Mouse (Mus musculus): Measurements from ENCODE around the gene Apaf1. TPM values are rescaled to one million over a fixed set of nuclear protein-coding genes. Genes with fewer than 3 reads are reported as not detected.

Apaf1 gene
- polyA plus RNA-seq, 1 experiment from 2014 or later = 14.1 TPM

DNA sequence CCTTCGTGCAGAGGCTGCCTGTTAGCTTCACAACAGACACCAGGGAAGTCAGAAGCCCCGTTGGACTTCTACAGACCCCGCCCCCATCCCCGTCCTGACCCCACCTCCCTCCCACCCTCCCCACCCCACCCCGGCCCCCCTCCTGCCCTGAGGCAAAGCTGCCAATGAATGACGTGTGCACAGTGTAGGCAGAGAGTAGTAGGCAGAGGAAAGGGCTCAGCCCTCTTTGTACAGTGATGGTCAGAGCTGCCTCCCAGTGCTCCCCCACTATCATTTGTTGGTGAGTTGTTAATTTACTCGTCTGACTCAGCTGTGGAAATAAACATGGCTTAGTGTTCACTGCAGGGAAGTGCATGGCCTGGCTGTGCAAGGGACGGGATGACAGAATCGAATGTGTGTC lies 118.1 kb downstream of the Apaf1 start:
- 25% methylated on average over 9 of the region's 9 CpGs for WGBS
- DNase-seq (ENCODE audit: low spot score) = no peak
- Histone ChIP-seq H3K4me1 (replicated peaks; ENCODE audit: insufficient read depth, low read length) (0 out of 2 replicates have a peak, but pooled peaks cover 4% of the 10 kb centered on the region), H3K27me3 (ENCODE audit: insufficient read depth, low read length) (peaks cover 9% of the 10 kb centered on the region), H3K4me2 (ENCODE audit: low read length) (no peak overlapping the region), H3K27ac (no peak overlapping the region), H3K4me3 (replicated peaks; ENCODE audit: low read depth, low read length) (no peak overlapping the region), H3K9me3 (replicated peaks; ENCODE audit: low read length) (no peaks in the 10 kb centered on the region), H3K36me3 (ENCODE audit: insufficient read depth, low read length) (no peaks in the 10 kb centered on the region), H3K9ac (ENCODE audit: low read depth, low read length) (no peak overlapping the region)
- TF ChIP-seq CTCF (IDR thresholded peaks at IDR 0.05; ENCODE audit: low read depth) = no peak
- peak; percentile 47; the same call in 1 of the 2 replicates for ATAC-seq (replicated peaks; ENCODE audit: low FRiP score, low read depth)

DNA sequence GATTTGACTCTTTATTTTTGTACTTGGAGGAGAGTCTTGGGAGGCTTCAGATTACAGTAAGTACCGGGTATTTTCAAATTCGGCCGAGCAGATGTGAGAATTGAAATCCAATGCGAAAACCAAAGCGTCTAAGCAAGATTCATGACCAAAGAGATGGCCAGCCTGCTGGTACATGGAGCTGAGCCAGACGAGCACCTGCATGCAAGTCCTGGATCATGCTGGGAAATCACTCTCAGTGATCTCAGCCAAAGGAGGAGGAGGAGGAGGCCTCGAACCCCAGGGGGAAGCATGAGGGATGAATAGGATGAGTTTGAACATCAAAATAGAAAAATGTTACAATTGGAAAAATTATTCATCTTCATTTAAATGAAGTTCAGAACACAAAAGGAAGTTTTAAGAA lies 122.2 kb downstream of the Apaf1 start:
- no peak overlapping the region for H3K4me3 ChIP-seq (replicated peaks; ENCODE audit: low read depth, low read length)
- no peaks in the 10 kb centered on the region for H3K4me1 ChIP-seq (replicated peaks; ENCODE audit: insufficient read depth, low read length)
- no peak for ATAC-seq (replicated peaks; ENCODE audit: low FRiP score, low read depth)
- no peak for TF ChIP-seq CTCF (IDR thresholded peaks at IDR 0.05; ENCODE audit: low read depth)
- H3K27me3 ChIP-seq (ENCODE audit: insufficient read depth, low read length) = no peaks in the 10 kb centered on the region
- DNase-seq (ENCODE audit: low spot score) = no peak
- WGBS = 56% methylated on average over 7 of the region's 7 CpGs
- H3K9ac ChIP-seq (ENCODE audit: low read depth, low read length) = no peak overlapping the region
- H3K36me3 ChIP-seq (ENCODE audit: insufficient read depth, low read length) = no peaks in the 10 kb centered on the region
- H3K9me3 ChIP-seq (replicated peaks; ENCODE audit: low read length) = no peaks in the 10 kb centered on the region
- no peak overlapping the region for H3K4me2 ChIP-seq (ENCODE audit: low read length)
- no peak overlapping the region for H3K27ac ChIP-seq

DNA sequence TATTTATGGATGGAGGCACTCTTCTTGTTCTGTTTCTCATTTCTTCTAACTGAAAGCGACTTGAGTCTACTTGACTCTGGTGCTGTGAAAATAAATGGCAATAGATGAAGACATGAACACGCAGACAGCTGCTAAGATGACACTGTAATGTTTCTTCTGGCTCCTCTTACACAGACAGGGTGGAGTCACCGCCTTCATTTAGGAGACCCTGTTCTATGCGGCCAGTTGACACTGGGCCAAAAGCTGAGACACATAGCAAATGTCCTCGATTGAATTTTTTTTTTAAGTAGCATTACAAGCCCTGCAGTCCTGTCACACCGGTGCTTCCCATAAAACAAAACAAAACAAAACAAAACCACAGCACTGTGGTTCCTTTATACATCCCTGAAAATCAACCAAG lies 128.7 kb downstream of the Apaf1 start:
- H3K27me3 ChIP-seq (ENCODE audit: insufficient read depth, low read length) = no peaks in the 10 kb centered on the region
- H3K4me3 ChIP-seq (replicated peaks; ENCODE audit: low read depth, low read length) = no peak overlapping the region
- TF ChIP-seq CTCF (IDR thresholded peaks at IDR 0.05; ENCODE audit: low read depth) = no peak
- H3K9ac ChIP-seq (ENCODE audit: low read depth, low read length) = no peak overlapping the region
- H3K4me2 ChIP-seq (ENCODE audit: low read length) = no peak overlapping the region
- no peaks in the 10 kb centered on the region for H3K4me1 ChIP-seq (replicated peaks; ENCODE audit: insufficient read depth, low read length)
- 56% methylated on average over 6 of the region's 6 CpGs for WGBS
- no peak overlapping the region for H3K27ac ChIP-seq
- no peak for ATAC-seq (replicated peaks; ENCODE audit: low FRiP score, low read depth)
- H3K9me3 ChIP-seq (replicated peaks; ENCODE audit: low read length) = no peaks in the 10 kb centered on the region
- H3K36me3 ChIP-seq (ENCODE audit: insufficient read depth, low read length) = no peaks in the 10 kb centered on the region
- DNase-seq (ENCODE audit: low spot score) = no peak

DNA sequence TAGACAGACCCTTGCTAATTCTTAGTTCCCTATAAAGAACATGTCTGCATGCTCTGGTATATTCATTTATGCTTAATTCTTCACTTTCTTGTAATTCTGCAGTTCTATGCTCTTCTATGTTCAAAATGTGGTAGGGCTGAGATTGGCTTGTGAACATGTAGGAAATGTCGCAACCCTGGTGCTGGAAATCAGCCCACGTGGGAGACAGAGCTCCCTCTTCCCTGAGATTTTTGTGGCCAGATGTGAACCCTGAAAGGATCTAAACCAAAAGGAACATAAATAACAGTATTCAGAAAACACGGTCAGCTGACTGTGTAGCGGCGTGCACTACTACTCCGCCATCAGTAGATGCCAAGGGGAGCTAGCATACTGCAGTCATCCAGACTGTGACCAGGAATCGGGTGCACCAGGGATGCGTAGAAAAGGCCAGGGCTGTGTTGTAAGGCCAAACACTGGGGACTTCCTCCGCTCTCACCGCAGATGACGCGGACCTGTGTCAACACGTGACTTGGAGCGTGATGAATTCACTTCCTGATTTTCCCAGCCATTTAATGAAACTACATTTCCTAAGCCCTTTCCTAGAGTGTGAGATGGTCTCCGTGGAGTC lies 129.4 kb downstream of the Apaf1 start:
- no peaks in the 10 kb centered on the region for H3K4me1 ChIP-seq (replicated peaks; ENCODE audit: insufficient read depth, low read length)
- no peak overlapping the region for H3K4me3 ChIP-seq (replicated peaks; ENCODE audit: low read depth, low read length)
- no peak overlapping the region for H3K4me2 ChIP-seq (ENCODE audit: low read length)
- DNase-seq (ENCODE audit: low spot score) = no peak
- no peaks in the 10 kb centered on the region for H3K27me3 ChIP-seq (ENCODE audit: insufficient read depth, low read length)
- WGBS = 86% methylated on average over 15 of the region's 15 CpGs
- H3K36me3 ChIP-seq (ENCODE audit: insufficient read depth, low read length) = no peaks in the 10 kb centered on the region
- no peak overlapping the region for H3K9ac ChIP-seq (ENCODE audit: low read depth, low read length)
- no peak for TF ChIP-seq CTCF (IDR thresholded peaks at IDR 0.05; ENCODE audit: low read depth)
- no peak for ATAC-seq (replicated peaks; ENCODE audit: low FRiP score, low read depth)
- no peaks in the 10 kb centered on the region for H3K9me3 ChIP-seq (replicated peaks; ENCODE audit: low read length)
- H3K27ac ChIP-seq = no peak overlapping the region

DNA sequence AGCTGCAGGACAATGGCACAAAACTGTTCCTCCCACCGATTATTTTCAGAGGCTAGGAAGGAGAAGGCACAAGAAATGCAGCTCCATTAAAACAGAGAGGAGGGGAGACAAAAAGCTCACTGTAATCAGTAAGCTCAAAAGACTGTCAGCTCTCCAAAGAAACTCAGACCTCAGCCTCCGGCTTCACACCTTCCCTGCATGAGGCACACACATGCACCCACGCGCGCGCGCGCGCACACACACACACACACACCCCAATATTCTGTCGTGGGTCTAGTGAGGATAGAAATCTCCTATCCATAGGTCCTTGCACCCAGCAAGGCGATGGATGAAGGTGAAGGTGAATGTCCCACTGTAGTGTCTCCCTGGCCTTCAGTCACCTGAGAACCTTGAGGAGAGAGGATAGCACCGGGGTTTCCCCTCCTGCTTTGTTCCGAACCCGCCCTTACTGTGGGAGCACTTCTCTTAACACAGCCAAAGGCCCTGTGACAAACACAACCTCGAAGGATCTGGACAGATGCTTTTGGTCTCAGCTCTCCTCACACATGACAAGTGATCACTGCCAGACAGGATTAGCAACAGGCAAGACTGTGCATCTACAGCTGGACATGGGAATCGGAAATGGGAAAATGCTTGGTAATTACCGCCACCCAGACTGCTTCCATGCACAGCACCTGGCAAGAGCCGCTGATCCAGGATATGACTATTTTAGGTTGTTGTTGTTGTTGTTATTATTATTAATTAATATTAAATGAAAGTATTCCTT lies 134.8 kb downstream of the Apaf1 start:
- Histone ChIP-seq H3K4me2 (ENCODE audit: low read length) (no peak overlapping the region), H3K4me3 (replicated peaks; ENCODE audit: low read depth, low read length) (no peak overlapping the region), H3K4me1 (replicated peaks; ENCODE audit: insufficient read depth, low read length) (no peaks in the 10 kb centered on the region), H3K9ac (ENCODE audit: low read depth, low read length) (no peak overlapping the region), H3K36me3 (ENCODE audit: insufficient read depth, low read length) (no peaks in the 10 kb centered on the region), H3K27me3 (ENCODE audit: insufficient read depth, low read length) (no peaks in the 10 kb centered on the region), H3K27ac (no peak overlapping the region), H3K9me3 (replicated peaks; ENCODE audit: low read length) (no peaks in the 10 kb centered on the region)
- no peak for ATAC-seq (replicated peaks; ENCODE audit: low FRiP score, low read depth)
- TF ChIP-seq CTCF (IDR thresholded peaks at IDR 0.05; ENCODE audit: low read depth) = no peak
- DNase-seq (ENCODE audit: low spot score) = no peak
- WGBS = 91% methylated on average over 18 of the region's 18 CpGs

DNA sequence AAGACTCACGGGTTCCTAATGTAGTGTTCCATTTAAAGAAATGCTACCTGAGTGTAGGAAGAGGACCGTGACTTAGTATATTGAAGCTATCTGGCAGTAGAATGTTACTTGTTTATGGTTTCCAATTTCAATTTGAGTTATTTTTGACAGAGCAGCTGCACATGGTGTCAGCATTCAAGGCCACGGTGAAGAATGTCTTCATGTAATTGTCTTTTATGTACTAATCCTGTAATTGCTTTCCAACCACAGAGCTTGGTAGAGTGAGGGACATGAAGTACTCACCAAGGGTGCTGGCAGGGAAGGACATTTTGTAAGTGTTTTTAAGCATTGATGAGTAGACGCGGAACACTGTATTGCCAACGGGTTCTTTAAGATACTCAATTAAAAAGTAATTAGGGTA lies 135.5 kb downstream of the Apaf1 start:
- 81% methylated on average over 6 of the region's 6 CpGs for WGBS
- no peak overlapping the region for H3K9ac ChIP-seq (ENCODE audit: low read depth, low read length)
- H3K36me3 ChIP-seq (ENCODE audit: insufficient read depth, low read length) = no peaks in the 10 kb centered on the region
- no peak for DNase-seq (ENCODE audit: low spot score)
- no peak overlapping the region for H3K4me2 ChIP-seq (ENCODE audit: low read length)
- no peaks in the 10 kb centered on the region for H3K9me3 ChIP-seq (replicated peaks; ENCODE audit: low read length)
- no peaks in the 10 kb centered on the region for H3K27me3 ChIP-seq (ENCODE audit: insufficient read depth, low read length)
- H3K27ac ChIP-seq = no peak overlapping the region
- H3K4me3 ChIP-seq (replicated peaks; ENCODE audit: low read depth, low read length) = no peak overlapping the region
- ATAC-seq (replicated peaks; ENCODE audit: low FRiP score, low read depth) = no peak
- no peaks in the 10 kb centered on the region for H3K4me1 ChIP-seq (replicated peaks; ENCODE audit: insufficient read depth, low read length)
- TF ChIP-seq CTCF (IDR thresholded peaks at IDR 0.05; ENCODE audit: low read depth) = no peak
